Mouse (Mus musculus) ES-Bruce4 (cell line): ENCODE measurements around the gene Ash1l. TPM values are rescaled to one million over a fixed set of nuclear protein-coding genes. Genes with fewer than 3 reads are reported as not detected.
A peak's percentile ranks its signal among the peaks of the same experiment; 100 is the strongest.

Experiments used
- H3K27ac ChIP-seq: 2 replicates; pipeline ENCODE4 v1.5.1; 2012; ENCODE audit warnings: low read length, inconsistent platforms; ENCODE audit not compliant: insufficient read depth
- H3K27me3 ChIP-seq: 2 replicates; pipeline ENCODE4 v1.6.1; 2012; ENCODE audit warnings: mild to moderate bottlenecking, low read length, inconsistent platforms; ENCODE audit not compliant: control insufficient read depth, poor library complexity, insufficient read depth, severe bottlenecking
- H3K36me3 ChIP-seq: 2 replicates; pipeline ENCODE4 v1.6.1; 2012; ENCODE audit warnings: inconsistent platforms, mild to moderate bottlenecking, low read length, moderate library complexity; ENCODE audit not compliant: control insufficient read depth, poor library complexity, insufficient read depth, severe bottlenecking
- H3K4me1 ChIP-seq: one replicate; pipeline ENCODE4 v1.8.1; 2011; ENCODE audit warnings: low read length; ENCODE audit not compliant: control insufficient read depth, insufficient read depth
- H3K4me3 ChIP-seq: 2 replicates; pipeline ENCODE4 v1.5.1; 2011; ENCODE audit warnings: low read depth, mild to moderate bottlenecking, low read length
- H3K9ac ChIP-seq: 2 replicates; pipeline ENCODE4 v1.6.1; 2012; ENCODE audit warnings: low read depth, mild to moderate bottlenecking, inconsistent platforms; ENCODE audit not compliant: poor library complexity, severe bottlenecking
- H3K9me3 ChIP-seq: replicated peaks from 2 replicates; pipeline ENCODE4 v1.6.1; 2012; ENCODE audit warnings: mild to moderate bottlenecking, low read length, inconsistent platforms; ENCODE audit not compliant: control insufficient read depth, poor library complexity, insufficient read depth, severe bottlenecking
- CTCF ChIP-seq: IDR thresholded peaks from one replicate; pipeline ENCODE4 v1.8.1; 2011; ENCODE audit warnings: low read depth, low read length
- EP300 ChIP-seq: IDR thresholded peaks from 2 replicates; pipeline ENCODE4 v1.6.1; 2011; ENCODE audit warnings: low read depth, low read length; ENCODE audit not compliant: insufficient read depth
- POLR2A ChIP-seq: IDR thresholded peaks from one replicate; pipeline ENCODE4 v1.8.1; 2011; ENCODE audit warnings: low read length; ENCODE audit not compliant: insufficient read depth
- polyA plus RNA-seq: library from polyadenylated mRNA; stranded (reverse); fragments of >200 nt; gene quantifications from 2 replicates; pipeline ENCODE4 v1.2.4, GENCODE M21; 2011; ENCODE audit warnings: low read depth; ENCODE audit not compliant: missing spikeins, insufficient read depth, insufficient read length

Gene Ash1l
- polyA plus RNA-seq, 1 experiment: 22.4 TPM

DNA sequence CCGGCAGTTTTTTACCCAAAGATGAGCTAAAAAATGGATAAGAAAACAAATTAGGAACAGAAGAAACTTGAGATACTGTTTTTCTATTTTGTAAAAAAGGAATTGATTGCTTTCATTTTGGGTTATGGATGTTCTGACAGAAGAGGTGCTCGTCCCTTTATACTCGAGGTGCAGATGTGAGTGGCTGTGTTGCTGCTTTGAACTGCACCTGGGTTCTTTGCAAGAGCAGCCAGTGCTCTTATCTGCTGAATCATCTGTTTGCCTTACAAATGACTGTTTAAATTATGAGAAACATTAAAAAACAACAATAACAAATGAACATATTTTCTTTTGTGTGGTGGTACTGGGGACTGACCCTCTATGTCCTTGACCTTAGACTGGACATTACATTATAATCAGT is 20.9 kb upstream of the Ash1l start:
- no peaks in the 10 kb centered on the region for H3K4me1 ChIP-seq
- no peaks in the 10 kb centered on the region for H3K27me3 ChIP-seq
- no peak overlapping the region for H3K27ac ChIP-seq
- H3K9ac ChIP-seq: no peak overlapping the region
- TF ChIP-seq CTCF (no peak), EP300 (no peak), POLR2A (no peak)
- peaks cover 47% of the 10 kb centered on the region for H3K36me3 ChIP-seq
- H3K9me3 ChIP-seq: no peaks in the 10 kb centered on the region
- H3K4me3 ChIP-seq: no peak overlapping the region

DNA sequence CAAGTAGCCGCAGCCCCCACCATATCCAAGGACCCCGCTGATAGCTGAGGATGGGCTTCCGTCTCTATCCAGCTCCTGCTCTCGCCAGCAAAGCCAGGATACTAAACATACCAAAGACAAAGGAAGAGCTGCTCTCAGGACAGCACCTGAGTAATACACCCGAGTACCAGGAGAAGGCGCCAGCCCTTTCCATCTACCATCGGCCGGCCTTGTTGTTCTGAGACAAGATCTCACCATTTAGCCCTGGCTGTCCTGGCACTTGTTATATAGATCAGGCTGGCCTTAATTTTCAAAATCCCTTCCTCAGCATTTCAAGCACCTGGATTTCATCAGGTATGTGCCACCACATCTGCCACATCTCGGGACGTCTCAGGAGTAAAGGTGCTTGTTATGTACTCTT is 11.4 kb upstream of the Ash1l start:
- peaks cover 22% of the 10 kb centered on the region for H3K36me3 ChIP-seq
- no peak for TF ChIP-seq EP300
- TF ChIP-seq CTCF: peak; percentile 30

DNA sequence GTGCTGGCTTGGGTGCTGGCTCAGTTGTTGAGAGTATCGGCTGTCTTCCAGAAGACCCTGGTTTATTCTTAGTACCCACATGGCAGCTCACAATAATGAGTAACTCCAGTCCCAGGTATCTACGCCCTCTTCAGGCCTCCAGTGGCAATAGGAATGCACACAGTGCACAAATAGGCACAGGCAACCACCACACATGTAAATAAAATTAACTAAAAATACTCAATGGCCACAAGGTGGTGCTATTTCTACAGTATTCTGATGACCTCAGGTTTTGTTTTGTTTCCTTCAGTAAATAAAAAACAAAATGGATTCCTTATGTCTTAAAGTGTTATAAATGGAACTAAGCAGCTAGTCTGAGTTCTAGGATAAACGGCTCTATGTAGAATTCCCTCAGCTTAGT is 10.7 kb upstream of the Ash1l start:
- Histone ChIP-seq H3K27ac (no peak overlapping the region), H3K4me1 (no peaks in the 10 kb centered on the region), H3K9ac (no peak overlapping the region), H3K4me3 (no peak overlapping the region), H3K36me3 (peaks cover 20% of the 10 kb centered on the region), H3K9me3 (no peaks in the 10 kb centered on the region), H3K27me3 (no peaks in the 10 kb centered on the region)
- TF ChIP-seq EP300 (no peak), POLR2A (no peak), CTCF (no peak)

More for the DNA sequence above, 11.4 kb upstream of the Ash1l start:
- Histone ChIP-seq H3K27me3 (no peaks in the 10 kb centered on the region), H3K9me3 (no peaks in the 10 kb centered on the region), H3K4me3 (no peak overlapping the region), H3K4me1 (no peaks in the 10 kb centered on the region), H3K27ac (no peak overlapping the region), H3K9ac (no peak overlapping the region)

DNA sequence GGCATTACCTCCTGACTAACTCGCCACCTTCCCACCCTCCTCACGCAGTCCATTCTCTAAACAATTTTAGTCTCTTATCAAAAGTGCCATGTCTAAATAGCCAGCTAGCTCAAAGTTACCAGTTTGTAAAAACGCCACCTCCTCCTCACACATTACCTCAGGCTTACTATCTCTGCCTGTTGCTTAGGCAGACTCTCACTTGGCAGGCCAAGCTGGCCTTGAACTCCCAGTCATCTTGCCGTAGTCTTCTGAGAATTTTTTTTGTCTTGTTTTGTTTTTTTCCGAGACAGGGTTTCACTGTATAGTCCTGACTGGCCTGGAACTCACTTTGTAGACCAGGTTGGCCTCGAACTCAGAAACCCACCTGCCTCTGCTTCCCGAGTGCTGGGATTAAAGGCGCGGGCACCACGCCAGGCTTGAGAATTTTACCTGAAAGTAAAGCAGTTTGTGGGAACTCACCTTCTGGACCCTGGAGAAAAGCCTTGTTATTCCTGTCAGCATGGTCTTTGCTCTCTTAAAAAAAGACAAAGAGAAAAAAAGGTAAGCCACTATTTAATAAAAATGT is 8.0 kb upstream of the Ash1l start:
- TF ChIP-seq EP300 (no peak), POLR2A (no peak), CTCF (no peak)

DNA sequence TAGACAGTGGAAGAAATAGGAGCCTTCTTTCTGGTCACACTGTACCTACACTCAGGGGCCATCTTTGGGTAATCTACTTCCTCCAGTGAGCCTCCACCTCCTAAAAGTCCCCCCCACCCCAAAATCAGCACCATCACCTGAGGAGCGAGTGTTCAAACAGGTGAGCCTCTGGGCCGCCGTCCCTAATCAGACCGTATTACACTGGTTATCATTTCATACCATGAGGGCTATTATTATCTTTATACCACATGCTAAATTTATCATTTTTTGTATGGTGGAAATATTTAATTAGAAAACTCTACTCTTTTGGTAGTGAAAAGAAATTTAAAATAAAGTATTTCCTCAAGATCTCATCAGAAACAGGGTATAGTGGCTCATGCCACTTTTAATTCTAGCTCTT is 6.3 kb upstream of the Ash1l start:
- TF ChIP-seq EP300: no peak
- Histone ChIP-seq H3K9ac (no peak overlapping the region), H3K27ac (no peak overlapping the region), H3K4me3 (no peak overlapping the region), H3K4me1 (no peaks in the 10 kb centered on the region), H3K27me3 (no peaks in the 10 kb centered on the region), H3K9me3 (no peaks in the 10 kb centered on the region), H3K36me3 (peaks cover 15% of the 10 kb centered on the region)

More for the DNA sequence above, 8.0 kb upstream of the Ash1l start:
- H3K9me3 ChIP-seq: no peaks in the 10 kb centered on the region
- H3K27ac ChIP-seq: no peak overlapping the region
- H3K36me3 ChIP-seq: peaks cover 15% of the 10 kb centered on the region
- H3K4me1 ChIP-seq: no peaks in the 10 kb centered on the region
- H3K4me3 ChIP-seq: no peak overlapping the region
- no peak overlapping the region for H3K9ac ChIP-seq
- H3K27me3 ChIP-seq: no peaks in the 10 kb centered on the region

DNA sequence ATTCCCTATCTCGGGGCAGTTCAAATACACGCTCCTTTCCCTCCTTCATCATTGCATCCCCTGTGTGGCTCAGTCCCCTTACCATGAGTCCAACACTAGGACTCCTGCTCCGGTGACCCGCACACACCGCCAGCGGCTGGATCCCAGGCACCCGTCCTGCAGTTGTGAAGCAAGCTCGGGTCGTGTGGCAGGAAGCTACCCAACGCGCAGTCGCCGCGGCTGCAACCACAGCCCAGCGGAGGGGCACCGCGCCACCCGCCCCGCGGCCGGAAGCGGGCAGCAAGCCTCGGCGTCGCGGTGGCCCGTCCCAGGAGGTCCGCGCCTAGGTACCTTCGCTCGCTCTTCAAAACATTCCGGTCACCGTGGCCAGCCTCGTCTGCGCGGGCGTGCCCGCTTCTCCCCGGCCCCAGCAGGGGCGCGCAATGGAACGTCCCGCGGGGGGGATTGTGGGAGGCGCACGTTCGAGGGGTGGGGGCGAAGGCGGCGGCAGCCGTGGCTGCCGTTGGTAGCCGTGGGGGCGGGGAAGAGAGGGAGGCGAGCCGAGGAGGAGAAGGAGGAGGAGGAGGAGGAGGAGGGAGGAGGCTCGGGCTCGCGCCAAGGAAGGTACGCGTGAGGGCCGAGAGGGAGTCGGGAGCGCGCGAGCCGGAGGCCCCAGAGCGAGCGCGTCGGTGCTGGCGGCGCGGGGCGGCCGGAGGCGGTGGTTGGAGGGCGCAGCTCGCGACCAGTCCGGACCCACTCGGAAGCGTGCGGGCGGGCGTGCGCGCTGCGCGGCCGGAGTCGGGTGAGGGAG is 441 bp upstream of the Ash1l start:
- H3K4me1 ChIP-seq: peaks cover 1% of the 10 kb centered on the region
- H3K36me3 ChIP-seq: no peaks in the 10 kb centered on the region
- peak overlapping the region; percentile 37 for H3K27ac ChIP-seq
- no peaks in the 10 kb centered on the region for H3K27me3 ChIP-seq
- H3K9me3 ChIP-seq: no peaks in the 10 kb centered on the region
- peak overlapping the region; percentile 99 for H3K4me3 ChIP-seq
- peak overlapping the region; percentile 86 for H3K9ac ChIP-seq
- TF ChIP-seq EP300: no peak
- TF ChIP-seq CTCF: no peak
- peak; percentile 81 for TF ChIP-seq POLR2A
